Mouse (Mus musculus) c-Kit-positive CD71-positive TER-119-positive erythroid progenitor cells, embryonic 14.5 days (primary cell): ENCODE measurements at regions not wholly inside any gene's neighbourhood (a gene's known extent, or its start where the extent isn't known, plus 50 kb on each side); places are given as distances from the start of the nearest gene placed in this dataset.
"Not testable (repeated sequence)": the region's sequence is repeated elsewhere in the genome, so short reads cannot be mapped to it uniquely, and the experiment has no call there.

Experiments used
- DNase-seq: peaks from one replicate; pipeline ENCODE4 v3.0.0-alpha.2; 2013; ENCODE audit warnings: low spot score

DNA sequence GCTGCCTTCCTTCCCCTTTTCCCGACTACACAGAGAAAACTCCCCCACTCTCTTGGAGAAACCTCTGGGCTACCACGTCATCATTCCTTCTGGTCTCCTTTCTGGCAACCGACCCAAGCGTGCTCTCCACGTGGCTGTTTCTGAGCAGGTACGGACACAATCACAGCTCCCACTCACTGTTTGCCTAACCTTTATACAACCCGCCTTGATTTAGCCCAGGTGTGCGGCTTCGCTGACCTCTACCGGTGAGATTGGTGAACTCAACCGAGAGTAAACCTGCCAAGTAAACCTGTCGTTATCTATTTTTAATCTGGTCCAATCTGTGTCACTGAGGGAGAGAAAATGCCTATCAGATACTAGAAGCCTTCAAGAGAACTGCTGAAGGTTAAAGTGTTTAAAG, 142.7 kb upstream of the Gnai1 start:
- no peak for DNase-seq

DNA sequence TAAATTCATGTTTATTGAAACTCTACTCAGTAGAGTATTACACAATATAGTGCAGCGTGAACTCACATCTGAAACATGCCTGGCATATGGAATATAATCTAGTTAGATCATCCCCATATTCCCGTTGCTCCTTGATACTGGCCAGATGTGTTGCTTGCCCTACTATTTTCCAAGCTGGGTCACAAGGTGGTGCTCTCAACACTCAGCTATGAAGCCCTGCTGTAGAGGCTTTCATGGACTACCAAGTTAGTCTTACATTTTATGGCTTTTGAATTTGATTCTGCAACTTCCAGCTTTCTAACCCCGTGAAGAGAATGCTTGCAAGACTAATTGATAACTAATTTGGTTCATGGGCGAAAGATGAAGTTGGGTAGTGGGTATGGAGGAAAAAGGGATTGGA, 134.2 kb upstream of the Gnai1 start:
- DNase-seq: no peak

DNA sequence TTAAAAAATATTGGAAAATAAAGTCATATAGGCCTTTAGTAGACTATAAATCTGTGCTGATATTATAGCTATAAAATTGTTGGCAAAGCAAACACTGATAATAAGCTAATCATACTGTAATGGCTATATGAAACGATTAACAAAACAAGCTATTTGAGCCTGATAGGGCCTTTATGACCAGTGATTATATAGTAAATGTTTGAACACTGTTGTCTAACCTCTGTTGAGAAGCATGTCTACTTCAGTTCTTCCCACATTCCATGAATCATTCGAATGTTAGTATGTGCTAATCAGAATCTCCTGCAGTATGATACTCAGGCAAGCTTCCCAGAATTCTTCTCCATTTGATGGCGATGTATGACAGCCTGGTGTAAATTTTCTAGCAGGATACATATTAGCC, 129.6 kb upstream of the Gnai1 start:
- no peak for DNase-seq

DNA sequence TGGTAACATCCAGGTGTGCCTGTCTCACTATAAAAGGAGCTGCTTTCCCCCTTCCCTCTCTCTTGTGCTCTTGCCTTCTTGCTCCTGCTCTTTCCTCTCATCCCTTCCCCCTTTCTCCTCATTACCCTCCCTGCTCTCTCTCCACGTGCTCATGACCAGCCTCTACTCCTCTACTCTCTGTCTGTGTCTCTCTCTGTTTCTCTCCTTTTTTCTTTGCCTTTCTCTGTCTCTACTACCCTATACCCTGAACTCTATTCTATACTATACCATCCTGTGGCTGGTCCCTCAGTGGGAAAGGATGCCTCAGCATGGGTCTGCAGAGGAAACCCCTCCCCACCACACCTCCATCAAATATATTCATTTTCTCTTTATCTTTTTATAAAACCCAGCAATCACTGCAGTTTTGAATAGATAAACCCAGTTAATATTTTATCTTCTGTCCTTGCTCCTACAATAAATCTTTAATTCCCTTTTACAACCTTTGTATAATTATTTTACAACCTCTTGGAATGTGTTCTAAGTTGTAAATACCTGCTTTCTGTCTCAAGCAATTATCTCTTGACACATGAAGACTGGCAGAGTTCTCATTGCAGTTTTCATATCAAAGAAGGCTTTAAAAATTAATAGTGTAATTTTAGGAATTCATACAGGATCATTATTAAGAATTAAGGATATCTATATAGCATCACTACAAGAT, 127.1 kb upstream of the Gnai1 start:
- DNase-seq: no peak

DNA sequence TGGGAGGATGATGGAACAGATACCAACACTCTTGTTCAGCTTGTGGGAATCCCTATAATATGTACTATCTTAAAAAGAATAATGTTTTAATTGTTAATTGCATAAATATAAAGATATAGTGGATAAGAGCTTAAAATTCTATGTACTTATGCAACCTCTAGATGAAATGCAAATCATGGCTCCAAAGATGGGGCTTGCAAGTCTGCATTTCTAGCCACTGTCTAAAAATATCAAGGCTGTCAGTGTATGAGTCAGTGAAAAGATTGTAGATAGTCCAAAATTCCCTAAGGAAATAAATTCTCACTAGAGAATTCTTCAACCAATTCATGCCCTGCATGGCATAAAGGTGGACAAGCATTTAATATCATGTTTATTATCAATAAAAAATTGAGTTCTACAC, 124.2 kb upstream of the Gnai1 start:
- no peak for DNase-seq

DNA sequence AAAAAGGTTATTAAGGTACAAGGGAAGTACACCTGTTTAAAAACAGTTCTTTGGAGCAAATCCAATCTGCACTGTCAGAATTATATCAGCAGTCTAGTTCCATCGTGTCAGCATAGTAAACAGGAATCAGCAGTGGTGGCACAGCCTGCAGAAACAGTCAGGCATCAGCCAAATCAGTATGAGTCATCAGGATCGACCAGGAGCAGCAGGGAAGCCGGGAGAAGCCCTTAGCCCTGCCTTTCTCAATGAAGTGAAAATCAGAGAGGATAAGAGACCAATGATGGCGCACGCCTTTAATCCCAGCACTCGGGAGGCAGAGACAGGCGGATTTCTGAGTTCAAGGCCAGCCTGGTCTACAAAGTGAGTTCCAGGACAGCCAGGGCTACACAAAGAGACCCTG, 118.3 kb upstream of the Gnai1 start:
- DNase-seq: no peak

DNA sequence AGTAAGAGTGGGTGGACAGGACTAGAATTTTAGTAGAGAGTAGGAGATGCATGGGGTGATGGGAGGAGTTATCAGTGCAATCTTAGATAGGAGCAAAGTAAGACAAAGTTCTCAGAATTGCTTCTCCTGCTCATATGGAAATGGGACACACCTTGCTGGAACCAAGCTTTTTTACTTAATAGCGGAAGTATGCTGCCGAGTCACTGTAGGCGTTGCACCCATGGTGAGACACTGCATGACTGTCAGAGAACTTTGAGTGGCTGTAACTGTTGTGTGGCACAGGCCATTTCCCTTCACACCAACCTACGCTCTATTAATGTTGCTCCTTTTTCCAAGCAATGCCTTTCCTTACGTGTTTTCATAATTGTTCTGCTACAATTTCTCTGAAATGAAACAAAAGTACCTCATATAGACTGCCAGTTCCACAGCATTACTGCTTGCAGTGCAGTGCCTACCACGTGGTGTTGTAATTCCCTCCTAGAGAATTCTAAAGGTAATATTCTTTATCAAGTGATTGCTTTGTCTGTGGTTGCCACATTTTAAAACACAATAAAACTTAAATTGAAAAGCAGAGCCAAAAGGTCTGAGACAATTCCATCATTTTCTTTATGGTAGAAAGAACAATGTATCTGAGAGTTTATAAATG, 117.3 kb upstream of the Gnai1 start:
- no peak for DNase-seq

DNA sequence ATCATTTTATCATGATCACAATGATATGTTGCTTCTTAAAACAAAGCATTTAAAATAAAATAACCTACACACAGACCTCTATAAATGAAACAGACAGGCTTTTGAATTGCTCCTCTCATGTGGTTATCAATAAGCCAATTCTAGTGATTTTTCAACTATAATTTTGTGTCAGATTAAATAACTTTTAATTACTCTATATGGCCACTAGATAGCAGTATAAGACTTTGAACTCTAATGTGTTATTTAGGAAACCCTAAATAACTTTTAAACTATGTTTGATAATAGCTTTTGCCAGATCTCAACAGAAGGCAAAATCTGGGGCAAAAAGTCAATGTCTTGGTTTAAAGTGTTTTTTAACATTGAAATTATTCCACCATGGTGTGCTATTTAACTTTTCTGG, 112.0 kb upstream of the Gnai1 start:
- DNase-seq: no peak

DNA sequence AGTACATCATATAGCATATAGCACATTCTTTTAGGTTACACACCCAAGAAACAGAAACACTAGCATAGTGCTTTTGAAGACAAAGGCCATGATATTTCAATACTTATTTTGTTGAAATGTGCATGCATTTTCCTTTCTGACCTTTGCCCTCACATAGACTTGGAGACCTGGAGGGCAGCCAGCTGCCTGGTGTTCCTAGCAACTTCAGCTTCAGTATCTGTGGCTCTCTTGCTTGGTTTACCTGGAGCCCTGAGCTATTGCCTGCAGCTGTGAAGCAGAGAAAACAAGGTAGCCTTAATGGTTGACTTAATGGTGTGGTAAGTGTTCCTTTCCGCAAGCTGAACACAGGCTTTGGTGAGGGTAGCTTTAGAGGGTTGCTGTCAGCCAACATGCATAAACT, 97.6 kb upstream of the Gnai1 start:
- no peak for DNase-seq

DNA sequence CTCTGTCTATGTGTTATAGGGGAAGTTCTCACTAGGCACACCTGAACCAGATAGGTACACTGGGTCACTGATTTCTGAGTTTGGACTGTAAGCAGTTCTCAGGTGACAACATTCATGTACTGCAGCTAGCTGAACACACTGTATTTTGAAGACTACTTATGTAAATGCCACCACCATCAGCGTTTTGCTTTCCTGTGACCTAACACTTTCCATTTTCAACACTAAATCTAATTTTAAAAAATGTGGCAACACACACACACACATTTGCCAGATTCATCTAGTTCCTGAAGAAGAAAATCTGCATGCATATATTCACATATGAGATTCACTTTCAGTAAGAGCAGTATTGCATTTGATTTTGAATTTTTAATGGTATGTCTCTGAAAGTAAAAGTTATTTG, 96.0 kb upstream of the Gnai1 start:
- no peak for DNase-seq

DNA sequence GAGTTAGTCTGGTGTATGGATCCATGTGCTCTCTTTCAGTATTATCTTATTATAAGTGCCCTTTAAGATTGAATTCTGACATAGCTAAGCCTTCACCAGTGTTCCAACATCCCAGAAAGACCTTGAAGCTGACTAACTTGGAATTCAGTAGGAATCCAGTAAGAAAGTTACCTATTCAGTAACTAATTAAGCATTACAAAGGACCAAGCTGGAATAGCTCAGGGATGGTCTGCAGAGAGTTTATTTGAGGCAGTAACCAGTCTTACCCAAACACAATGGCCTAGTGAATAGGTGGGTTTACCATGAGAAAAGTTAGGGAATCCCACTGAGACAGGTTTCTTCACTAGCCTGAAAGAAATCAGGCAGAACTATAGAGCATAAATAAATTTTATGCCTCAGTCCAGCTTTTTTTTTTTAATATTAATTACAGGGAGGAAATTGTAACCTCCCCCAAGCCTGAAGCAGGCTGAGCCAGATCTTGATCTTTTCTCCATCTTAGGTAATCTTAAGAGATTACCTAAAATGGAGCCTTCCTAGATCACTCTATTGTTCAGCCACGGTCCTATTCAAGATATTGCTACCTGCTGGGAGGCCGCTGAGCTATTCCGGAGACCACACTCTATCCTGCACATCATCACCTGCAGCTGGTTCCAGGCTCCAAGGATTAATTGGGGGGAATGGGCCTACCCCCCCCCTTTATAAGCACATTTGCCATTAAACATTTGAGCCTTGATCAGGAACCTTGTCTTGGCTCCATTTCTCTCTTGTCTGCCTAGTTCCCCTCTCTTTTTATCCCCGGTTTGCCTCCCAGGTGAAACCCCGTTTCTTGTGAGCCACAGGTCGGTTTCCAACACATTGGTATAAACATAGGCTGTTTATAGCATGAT, 93.0 kb upstream of the Gnai1 start:
- not testable (repeated sequence) for DNase-seq

DNA sequence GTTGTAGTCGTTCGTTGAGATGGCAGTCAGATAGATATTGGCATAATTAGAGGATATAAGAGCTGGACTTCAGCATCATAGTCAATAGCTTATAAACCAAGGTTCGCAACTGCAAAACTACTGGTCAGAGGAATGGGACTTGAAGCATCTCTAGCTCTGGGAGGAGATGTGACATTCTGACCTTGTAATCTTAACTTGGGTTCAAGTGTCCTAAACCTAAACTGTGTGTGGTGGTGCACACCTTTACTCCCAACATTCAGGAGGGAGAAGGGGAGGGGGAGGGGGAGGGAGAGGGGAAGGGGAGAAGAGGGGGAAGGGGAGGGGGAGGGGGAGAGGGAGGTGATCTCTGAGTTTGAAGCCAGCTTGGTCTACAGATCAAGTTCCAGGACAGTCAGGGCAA, 89.1 kb upstream of the Gnai1 start:
- no peak for DNase-seq

DNA sequence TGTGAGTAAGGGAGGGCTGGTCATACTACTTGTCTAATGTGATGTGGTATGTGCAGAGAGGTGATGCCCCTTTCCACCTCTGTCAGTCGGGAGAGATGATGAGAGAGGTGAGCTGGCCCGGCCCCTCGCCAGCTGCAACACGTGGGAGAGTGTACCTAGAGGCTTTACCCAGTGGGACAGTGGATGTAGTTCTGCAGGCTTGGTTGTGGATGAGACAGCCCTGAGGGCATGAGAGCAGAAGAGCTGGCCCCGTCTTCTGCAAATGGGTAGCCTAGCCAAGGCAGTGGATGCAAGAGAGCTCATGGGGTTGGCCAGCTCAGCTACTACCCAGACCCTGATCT, 88.1 kb upstream of the Gnai1 start:
- no peak for DNase-seq

DNA sequence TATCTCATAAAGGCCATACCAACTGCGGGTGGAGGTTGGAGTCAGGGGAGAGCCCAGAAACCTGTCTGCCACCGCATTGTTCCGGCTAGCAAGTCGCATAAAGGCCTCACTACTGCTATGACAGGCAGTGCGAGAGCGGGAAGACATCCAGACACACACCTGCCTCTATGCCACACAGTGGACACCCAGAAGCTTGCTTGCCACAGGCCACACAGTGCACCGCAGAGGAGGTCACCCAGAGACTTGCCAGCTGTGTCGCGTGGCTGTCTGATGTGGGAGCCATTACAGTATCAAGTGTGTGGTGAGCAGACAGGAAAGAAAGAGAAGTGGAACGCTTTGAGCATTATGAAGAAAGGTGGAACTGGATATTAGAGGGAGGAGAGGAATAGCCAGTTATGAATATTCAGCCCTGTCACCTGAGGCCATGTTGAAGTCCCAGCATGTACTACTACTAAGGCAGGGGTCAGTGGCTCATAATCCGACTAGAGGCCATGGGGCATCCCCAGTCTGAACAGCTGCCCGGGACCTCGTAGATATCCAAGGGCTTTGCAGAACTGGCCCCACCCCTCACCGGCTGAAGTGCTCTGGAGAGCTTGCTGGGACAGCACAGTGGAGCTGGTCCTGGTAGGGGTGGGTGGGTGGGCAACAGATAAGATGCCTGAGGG, 87.6 kb upstream of the Gnai1 start:
- DNase-seq: no peak

DNA sequence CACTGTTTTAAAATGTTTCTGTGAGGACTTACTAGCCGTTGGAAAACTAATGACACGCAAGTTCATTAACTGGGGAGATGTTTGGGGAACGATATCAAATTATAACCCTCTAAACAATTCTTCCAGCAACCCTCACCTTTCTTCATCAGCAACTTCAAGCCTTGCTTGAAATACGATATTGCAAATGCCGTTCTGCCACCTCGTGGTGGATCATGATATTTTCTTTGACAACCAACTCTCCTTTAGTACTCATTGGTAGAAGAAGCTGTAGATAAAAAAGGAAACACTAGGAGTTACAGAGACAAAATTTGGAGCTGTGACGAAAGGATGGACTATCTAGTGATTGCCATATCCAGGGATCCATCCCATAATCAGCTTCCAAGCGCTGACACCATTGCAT, 85.8 kb upstream of the Gnai1 start:
- DNase-seq: peak; percentile 3

DNA sequence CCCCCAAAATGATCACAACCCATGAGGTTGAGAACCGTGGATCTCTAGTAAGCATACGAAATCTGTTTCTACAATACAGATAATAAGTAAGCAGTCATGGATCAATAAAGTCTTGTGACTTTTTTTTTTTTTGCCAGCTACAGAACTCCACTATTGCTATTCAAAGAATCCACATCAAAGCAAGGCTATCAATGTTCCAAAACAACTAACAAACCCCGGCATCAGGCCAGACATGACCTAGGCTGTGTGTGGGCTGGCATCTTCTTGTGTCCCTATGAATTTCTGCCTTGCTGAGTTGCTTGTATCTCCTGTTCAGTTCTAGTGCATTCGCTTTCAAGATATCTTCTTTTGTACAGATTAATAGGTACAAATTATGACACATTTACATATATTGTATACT, 79.8 kb upstream of the Gnai1 start:
- DNase-seq: no peak

DNA sequence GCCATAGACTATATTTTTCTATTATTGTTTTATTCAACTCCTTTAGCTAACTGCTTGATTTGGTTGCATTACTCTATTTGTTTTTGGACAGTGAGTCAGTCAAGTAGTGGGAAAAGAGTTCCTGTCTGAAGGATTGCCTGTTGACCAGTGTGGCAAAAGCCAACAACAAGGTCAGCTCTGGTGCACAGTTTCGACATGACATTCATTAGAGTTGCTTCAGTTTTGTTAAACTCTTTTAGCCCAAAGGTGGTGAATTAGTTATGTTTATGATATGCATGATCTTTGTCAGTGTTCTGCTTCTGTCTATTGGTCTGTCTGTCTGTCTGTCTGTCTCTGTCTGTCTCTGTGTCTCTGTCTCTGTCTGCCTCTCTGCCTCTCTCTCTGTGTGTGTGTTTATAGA, 79.1 kb upstream of the Gnai1 start:
- no peak for DNase-seq

DNA sequence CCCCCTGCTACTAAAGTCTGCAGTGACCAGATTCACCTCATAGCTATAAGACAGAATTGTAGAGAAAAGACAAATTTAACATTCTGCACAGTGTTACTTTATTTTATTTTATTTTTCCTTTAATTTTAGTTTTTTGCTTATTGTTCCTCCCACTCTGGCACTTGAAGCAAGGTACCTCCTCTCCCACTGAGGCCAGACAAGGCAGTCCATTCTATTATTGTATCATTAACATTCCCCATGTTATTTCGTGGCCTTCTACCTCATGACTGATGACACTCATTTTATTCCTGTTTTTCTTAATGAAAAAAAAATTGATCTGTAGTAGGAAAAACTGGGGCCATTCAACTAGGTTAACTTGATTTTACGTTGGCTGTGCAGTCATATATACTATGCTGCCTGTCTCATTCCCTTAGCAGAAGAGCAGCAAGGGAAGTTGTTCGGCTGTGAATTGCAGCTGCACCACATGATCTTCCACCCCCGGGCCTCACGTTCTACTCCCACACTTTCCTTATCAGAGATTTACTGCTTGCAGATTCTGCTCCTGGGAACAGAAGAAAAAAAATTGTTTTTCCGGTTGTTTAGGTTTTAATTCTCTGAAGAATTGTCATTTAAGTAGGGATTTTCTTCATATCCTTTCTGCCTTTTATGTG, 76.1 kb upstream of the Gnai1 start:
- no peak for DNase-seq

DNA sequence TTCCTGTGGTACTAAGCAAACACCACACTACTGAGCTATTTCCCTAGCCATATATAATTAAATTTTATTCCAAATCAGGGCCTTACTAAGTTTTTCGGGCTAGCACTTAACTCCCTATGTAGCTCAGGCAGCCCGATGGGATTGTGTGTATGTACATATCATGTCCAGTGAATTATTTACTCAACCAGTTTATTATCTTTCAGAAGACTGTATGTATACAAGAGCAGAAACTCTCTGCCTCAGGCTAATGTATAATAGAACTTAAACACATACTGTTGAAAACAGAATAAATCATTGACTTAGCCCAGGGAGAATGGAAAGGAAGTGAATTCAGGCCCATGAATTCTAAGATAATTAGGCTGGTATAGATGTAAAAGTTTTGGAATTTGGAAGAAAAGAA, 74.1 kb upstream of the Gnai1 start:
- DNase-seq: no peak

DNA sequence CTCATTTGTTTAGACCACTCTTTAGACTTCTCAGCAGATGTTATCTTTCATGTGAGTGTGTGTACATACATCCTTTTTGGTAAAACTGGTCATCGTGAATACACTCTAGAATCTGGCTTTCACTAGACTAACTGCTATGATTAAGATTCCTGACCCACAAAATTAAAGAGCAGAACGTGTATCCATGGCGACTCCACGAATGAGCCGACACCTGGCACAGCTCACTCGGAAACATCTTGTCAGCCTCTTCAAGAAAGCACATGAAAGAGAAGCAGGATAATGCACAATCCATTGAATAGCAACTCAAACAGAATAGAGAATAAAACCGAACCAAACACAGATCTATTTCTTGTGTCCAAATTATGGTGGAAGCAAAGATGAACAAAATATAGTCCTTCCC, 73.1 kb upstream of the Gnai1 start:
- DNase-seq: no peak

DNA sequence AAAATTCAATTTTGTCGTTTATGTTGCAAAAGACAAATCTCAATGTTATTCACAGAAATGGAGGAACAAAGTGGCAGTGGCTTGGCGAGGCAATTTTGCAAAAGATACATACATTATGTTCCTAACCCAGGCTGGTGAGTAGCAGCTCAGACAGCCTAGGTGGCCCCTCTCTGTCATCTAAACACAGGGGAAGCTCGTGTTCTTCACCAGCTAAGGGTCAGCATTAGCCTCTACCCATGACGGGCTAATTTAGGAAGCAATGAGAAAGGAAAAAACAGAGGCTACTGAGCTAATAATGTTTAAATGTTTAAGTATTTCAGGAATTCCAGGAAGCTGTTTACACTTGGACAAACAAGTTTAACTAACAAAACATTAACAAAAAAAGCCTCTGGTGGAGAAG, 64.9 kb upstream of the Gnai1 start:
- DNase-seq: no peak

DNA sequence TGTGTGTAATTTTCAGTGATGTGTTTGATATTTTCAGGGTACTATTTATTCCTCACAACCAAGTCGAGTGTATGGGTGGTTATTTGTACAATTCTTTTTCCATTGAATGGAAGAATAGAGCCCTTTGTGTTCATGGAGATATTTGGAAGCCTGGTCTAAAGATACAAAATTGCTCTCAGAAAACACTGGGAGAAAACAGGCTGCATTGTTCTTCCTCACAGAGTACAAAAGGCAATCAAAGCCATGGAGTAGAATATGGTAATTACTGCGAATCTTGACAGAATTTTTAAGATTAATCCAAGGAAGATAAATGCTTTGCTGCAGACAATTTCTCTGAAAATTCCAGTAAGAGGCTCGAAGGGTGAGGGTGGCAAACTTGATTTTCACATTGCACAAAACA, 54.7 kb upstream of the Gnai1 start:
- DNase-seq: no peak
